Mouse (Mus musculus) thymus, adult 2 months (tissue): ENCODE results near the gene Nsun5. TPM values are rescaled to one million over a fixed set of nuclear protein-coding genes. Genes with fewer than 3 reads are reported as not detected.

Source experiments
- DNase-seq: peaks from one replicate; pipeline ENCODE4 v3.0.0; 2021
- H3K27ac ChIP-seq: fragments of 200-500 bp; 2 replicates; pipeline ENCODE4 v1.5.1; 2012; ENCODE audit warnings: low read length, control low read depth; ENCODE audit not compliant: control insufficient read depth, insufficient read depth
- H3K27me3 ChIP-seq: fragments of 200-500 bp; 2 replicates; pipeline ENCODE4 v1.6.1; 2012; ENCODE audit warnings: mild to moderate bottlenecking, low read length, moderate library complexity, mixed read lengths; ENCODE audit not compliant: control insufficient read depth, insufficient read depth
- H3K36me3 ChIP-seq: fragments of 200-500 bp; 2 replicates; pipeline ENCODE4 v1.6.1; 2012; ENCODE audit warnings: mild to moderate bottlenecking, low read length, moderate library complexity; ENCODE audit not compliant: control insufficient read depth, insufficient read depth
- H3K4me1 ChIP-seq: fragments of 200-500 bp; replicated peaks from 2 replicates; pipeline ENCODE4 v1.6.1; 2012; ENCODE audit warnings: low read length; ENCODE audit not compliant: control insufficient read depth, insufficient read depth
- H3K4me3 ChIP-seq: fragments of 200-500 bp; 2 replicates; pipeline ENCODE4 v1.5.1; 2012; ENCODE audit warnings: mild to moderate bottlenecking, low read length, control low read depth, moderate library complexity; ENCODE audit not compliant: control insufficient read depth, insufficient read depth
- CTCF ChIP-seq: fragments of 200-500 bp; IDR thresholded peaks from 2 replicates; pipeline ENCODE4 v1.5.1; 2012; ENCODE audit warnings: mild to moderate bottlenecking, control low read depth, low read length, moderate library complexity, borderline replicate concordance; ENCODE audit not compliant: control insufficient read depth, poor library complexity, insufficient read depth; ENCODE audit errors: extremely low read depth
- POLR2A ChIP-seq: fragments of 200-500 bp; IDR thresholded peaks from 2 replicates; pipeline ENCODE4 v1.6.1; 2012; ENCODE audit warnings: mild to moderate bottlenecking, low read length, control low read depth, moderate library complexity; ENCODE audit not compliant: control insufficient read depth, poor library complexity, insufficient read depth; ENCODE audit errors: extremely low read depth
- WGBS: fragments of 180-500 bp; shearing (Covaris S2); methylation state at CpG from one replicate; pipeline ENCODE4 v1.1.7; 2018; 5-methylcytosine and 5-hydroxymethylcytosine counted together
- polyA plus RNA-seq: library from polyadenylated mRNA; depleted of rRNA; stranded (reverse); fragments of >200 nt; gene quantifications from 2 replicates; pipeline ENCODE4 v1.2.3, GENCODE M21; 2012; rRNA removed

Gene Nsun5
- polyA plus RNA-seq, 1 experiment, result 74.4 TPM

GRCm38 (mm10) chr5:135400244-135400643 lies 30.5 kb downstream of the Nsun5 start:
- H3K27me3 ChIP-seq, result no peaks in the 10 kb centered on the region
- peak; percentile 75 for DNase-seq
- WGBS, result 6% methylated on average over 2 of the region's 2 CpGs
- TF ChIP-seq CTCF (peak; percentile 31; the same call in 1 of the 2 replicates), POLR2A (no peak)
- H3K4me1 ChIP-seq, result no peaks in the 10 kb centered on the region
- H3K27ac ChIP-seq, result no peak overlapping the region
- H3K4me3 ChIP-seq, result no peak overlapping the region
- H3K36me3 ChIP-seq, result no peaks in the 10 kb centered on the region

DNA sequence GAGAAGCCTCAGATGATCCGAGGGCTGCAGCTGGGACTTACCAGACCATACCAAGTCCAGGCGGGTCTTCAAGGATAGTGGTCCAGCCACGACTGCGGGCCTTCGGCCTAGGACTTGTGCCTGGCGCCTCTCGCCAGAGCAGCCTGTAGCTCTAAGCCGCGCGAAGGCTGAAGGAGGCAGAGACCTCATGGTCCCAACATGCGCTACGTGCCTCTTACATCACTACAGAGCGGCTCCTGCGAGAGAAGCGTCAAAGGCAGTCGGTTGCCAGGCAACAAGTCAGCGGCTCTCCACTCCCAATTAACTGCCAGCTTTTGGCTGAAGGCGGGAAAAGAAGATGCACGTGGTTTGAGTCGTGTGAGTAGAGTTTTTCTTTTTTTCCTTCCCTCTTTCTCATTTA lies 34.9 kb downstream of the Nsun5 start:
- 71% methylated on average over 20 of the region's 20 CpGs for WGBS
- Histone ChIP-seq H3K4me1 (0 out of 2 replicates have a peak, but pooled peaks cover 2% of the 10 kb centered on the region), H3K36me3 (no peaks in the 10 kb centered on the region), H3K4me3 (no peak overlapping the region), H3K27me3 (no peaks in the 10 kb centered on the region), H3K27ac (no peak overlapping the region)
- TF ChIP-seq CTCF (no peak), POLR2A (no peak)
- DNase-seq, result no peak

DNA sequence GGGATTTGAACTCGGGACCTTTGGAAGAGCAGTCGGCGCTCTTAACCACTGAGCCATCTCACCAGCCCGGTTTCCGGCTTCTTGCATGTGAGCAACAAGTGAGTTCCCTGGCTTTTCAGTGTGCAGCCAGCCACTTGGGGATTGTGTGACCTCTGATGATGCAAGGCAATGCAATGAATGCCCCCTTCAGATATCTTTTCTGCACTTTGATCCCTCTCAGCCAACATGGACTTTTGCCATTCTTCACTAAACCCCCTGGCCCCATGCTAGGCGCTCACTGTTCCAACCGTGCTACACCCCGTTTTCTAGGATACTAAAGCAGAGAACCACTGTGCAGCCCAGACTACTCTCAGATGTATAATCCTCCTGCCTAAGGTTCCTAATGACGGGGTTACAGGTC lies 35.7 kb downstream of the Nsun5 start:
- DNase-seq, result no peak

GRCm38 (mm10) chr5:135408114-135408513 lies 38.4 kb downstream of the Nsun5 start:
- no peak for TF ChIP-seq CTCF
- TF ChIP-seq POLR2A, result no peak
- Histone ChIP-seq H3K4me1 (peaks cover 6% of the 10 kb centered on the region; the same call in 1 of the 2 replicates), H3K27ac (no peak overlapping the region), H3K4me3 (no peak overlapping the region), H3K36me3 (no peaks in the 10 kb centered on the region), H3K27me3 (no peaks in the 10 kb centered on the region)
- DNase-seq, result no peak
- WGBS, result 74% methylated on average over 4 of the region's 4 CpGs

More for the DNA sequence above, 35.7 kb downstream of the Nsun5 start:
- TF ChIP-seq CTCF, result no peak
- no peak for TF ChIP-seq POLR2A
- Histone ChIP-seq H3K27me3 (no peaks in the 10 kb centered on the region), H3K4me1 (peaks cover 5% of the 10 kb centered on the region; the same call in 1 of the 2 replicates), H3K36me3 (no peaks in the 10 kb centered on the region), H3K4me3 (no peak overlapping the region), H3K27ac (no peak overlapping the region)
- WGBS, result 91% methylated on average over 9 of the region's 9 CpGs

DNA sequence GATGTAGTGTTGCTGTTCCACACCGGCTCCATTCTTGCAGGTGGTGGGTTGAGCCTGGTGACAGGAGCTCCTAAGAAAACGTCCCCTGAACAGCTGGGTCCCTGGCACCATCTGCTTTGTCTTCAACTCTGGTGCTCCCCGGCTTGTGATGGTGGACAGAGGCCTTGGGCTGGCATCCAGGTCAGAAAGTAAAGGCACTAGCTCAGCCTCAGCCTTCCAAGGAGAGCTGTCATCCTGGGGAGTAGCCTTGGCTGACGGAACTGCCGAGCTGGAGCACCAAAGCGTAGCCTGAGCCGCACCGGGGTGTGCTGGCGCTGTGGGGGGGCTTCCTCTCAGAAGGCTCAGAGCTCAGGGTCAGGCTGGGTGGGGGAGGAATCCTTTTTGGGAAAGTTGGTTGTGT lies 40.5 kb downstream of the Nsun5 start:
- Histone ChIP-seq H3K36me3 (no peaks in the 10 kb centered on the region), H3K4me1 (peaks cover 6% of the 10 kb centered on the region; the same call in 1 of the 2 replicates), H3K27ac (no peak overlapping the region), H3K4me3 (no peak overlapping the region), H3K27me3 (no peaks in the 10 kb centered on the region)
- TF ChIP-seq POLR2A (no peak), CTCF (no peak)
- 90% methylated on average over 9 of the region's 9 CpGs for WGBS
- DNase-seq, result no peak

Other genes starting within 250 kb of the Nsun5 start
- 18.5 and 18.7 TPM in 2 replicates for gene Tbl2, start 220.3 kb upstream of the Nsun5 start, polyA plus RNA-seq
- 61.1 and 67.0 TPM in 2 replicates for gene Bcl7b, start 201.7 kb upstream of the Nsun5 start, polyA plus RNA-seq
- gene Baz1b, start 182.7 kb upstream of the Nsun5 start, polyA plus RNA-seq, result 56.1 and 68.7 TPM in 2 replicates
- 0.06 and 0.58 TPM in 2 replicates for gene Fzd9, start 118.7 kb upstream of the Nsun5 start, polyA plus RNA-seq
- 0.10 TPM in 1 of 2 replicates, not detected in the other for gene Fkbp6, start 19.9 kb upstream of the Nsun5 start, polyA plus RNA-seq
- gene Trim50, start 16.7 kb upstream of the Nsun5 start, polyA plus RNA-seq, result not detected in 2 replicates
- gene Pom121, start 24.6 kb downstream of the Nsun5 start, polyA plus RNA-seq, result 50.3 and 78.1 TPM in 2 replicates
- gene Hip1, start 175.2 kb downstream of the Nsun5 start, polyA plus RNA-seq, result 9.9 and 11.8 TPM in 2 replicates
- not detected in 2 replicates for gene Ccl26, start 193.6 kb downstream of the Nsun5 start, polyA plus RNA-seq
- 3.0 and 3.1 TPM in 2 replicates for gene Ccl24, start 203.1 kb downstream of the Nsun5 start, polyA plus RNA-seq